Mouse (Mus musculus) lung, adult 2 months (tissue): ENCODE data around the gene Lrig2. TPM values are rescaled to one million over a fixed set of nuclear protein-coding genes. Genes with fewer than 3 reads are reported as not detected.

Experiments
- DNase-seq: peaks from one replicate; pipeline ENCODE4 v3.0.0; 2022
- H3K4me1 ChIP-seq: fragments of 200-500 bp; 2 replicates; pipeline ENCODE4 v1.6.1; 2011; ENCODE audit warnings: low read length; ENCODE audit not compliant: control insufficient read depth, insufficient read depth
- H3K4me3 ChIP-seq: fragments of 200-500 bp; replicated peaks from 2 replicates; pipeline ENCODE3; 2011; ENCODE audit warnings: low read depth, mild to moderate bottlenecking, control low read depth, low read length; ENCODE audit errors: extremely low read depth
- CTCF ChIP-seq: fragments of 200-500 bp; IDR thresholded peaks from 2 replicates; pipeline ENCODE4 v1.5.1; 2011; ENCODE audit warnings: mild to moderate bottlenecking, low read length, control low read depth; ENCODE audit not compliant: insufficient read depth
- POLR2A ChIP-seq: fragments of 200-500 bp; IDR thresholded peaks from 2 replicates; pipeline ENCODE4 v1.6.1; 2011; ENCODE audit warnings: low read depth, mild to moderate bottlenecking, control low read depth, low read length, borderline replicate concordance; ENCODE audit errors: extremely low read depth
- WGBS: fragments of 180-500 bp; shearing (Covaris S2); methylation state at CpG from one replicate; pipeline ENCODE4 v1.1.7; 2018; 5-methylcytosine and 5-hydroxymethylcytosine counted together
- polyA plus RNA-seq: library from polyadenylated mRNA; depleted of rRNA; stranded (reverse); fragments of >200 nt; gene quantifications from 2 replicates; pipeline ENCODE4 v1.2.3, GENCODE M21; 2012; rRNA removed

Gene Lrig2
- polyA plus RNA-seq, 1 experiment = 7.8 TPM

DNA sequence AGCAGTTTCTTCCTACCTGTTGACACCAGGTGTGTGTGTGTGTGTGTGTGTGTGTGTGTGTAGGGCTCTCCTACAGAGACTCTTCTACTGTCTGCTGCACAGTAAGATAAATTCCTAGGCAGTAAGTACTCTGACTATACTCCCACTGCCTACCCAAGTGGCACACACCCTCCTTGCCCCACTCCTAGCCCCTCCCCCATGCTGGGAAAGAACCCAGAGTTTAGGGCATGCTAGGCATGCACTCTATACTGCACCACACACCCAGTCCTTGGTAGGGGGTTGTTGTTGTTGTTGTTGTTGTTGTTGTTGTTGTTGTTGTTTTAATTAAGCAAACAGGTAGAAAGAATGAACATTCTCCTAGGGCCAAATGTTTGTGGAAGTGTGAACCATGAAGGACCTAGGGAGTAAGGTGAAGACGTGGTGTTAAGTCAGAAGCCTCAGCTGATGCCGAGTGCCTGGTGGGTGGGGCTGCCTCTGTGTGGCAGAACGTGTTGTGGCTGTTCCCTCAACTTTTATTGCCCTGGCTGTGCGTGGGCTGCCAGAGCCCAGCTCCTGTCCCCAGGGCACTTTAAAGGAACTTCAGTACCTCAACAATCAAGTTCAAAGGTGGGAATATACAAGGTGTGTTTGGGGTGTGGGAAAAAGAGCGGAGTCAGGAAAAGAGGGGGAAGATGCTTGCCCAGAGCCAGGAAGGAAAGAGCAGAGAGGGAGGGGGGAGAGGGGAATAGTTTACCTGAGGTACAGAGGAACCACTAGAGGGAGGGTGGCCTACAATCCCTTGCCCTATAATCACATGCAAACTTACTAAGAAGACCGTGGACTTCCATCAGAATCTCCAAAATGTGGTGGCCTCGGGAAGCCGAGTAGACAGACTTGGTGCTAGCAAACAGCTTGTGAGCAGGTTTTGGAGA, 152.2 kb downstream of the Lrig2 start:
- Histone ChIP-seq H3K4me1 (peaks cover 4% of the 10 kb centered on the region; the same call in 1 of the 2 replicates), H3K4me3 (no peak overlapping the region)
- peak; percentile 54 for DNase-seq
- 38% methylated on average over 8 of the region's 8 CpGs for WGBS
- TF ChIP-seq POLR2A (no peak), CTCF (no peak)

DNA sequence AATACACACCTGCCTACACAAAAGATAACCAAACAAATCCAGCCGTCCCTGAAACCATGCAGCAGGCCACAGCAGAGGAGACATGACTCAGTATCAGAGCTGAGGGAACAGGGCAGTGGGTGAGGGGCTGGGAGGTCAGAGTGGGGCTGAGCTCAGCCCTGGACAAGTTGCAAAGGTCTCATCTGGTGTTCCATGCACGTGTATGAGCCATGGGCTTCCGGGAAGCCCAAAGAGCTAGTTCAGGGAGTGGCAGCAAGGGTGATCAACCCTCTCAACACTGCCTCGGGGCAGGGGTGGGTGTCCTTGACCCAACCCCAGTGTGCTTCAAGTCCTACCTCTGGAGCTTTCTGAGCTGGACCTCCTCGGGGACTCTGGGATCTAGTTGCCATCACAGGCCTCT, 153.0 kb downstream of the Lrig2 start:
- DNase-seq = no peak
- TF ChIP-seq CTCF (no peak), POLR2A (no peak)
- 62% methylated on average over 5 of the region's 5 CpGs for WGBS
- Histone ChIP-seq H3K4me3 (no peak overlapping the region), H3K4me1 (peaks cover 4% of the 10 kb centered on the region; the same call in 1 of the 2 replicates)

- Histone ChIP-seq H3K4me3 (no peak overlapping the region), H3K4me1 (peaks cover 4% of the 10 kb centered on the region)
- DNase-seq = no peak
- TF ChIP-seq POLR2A (no peak), CTCF (no peak)
- 98% methylated on average over 5 of the region's 5 CpGs for WGBS
These were observed 155.6 kb downstream of the Lrig2 start for GRCm38 (mm10) chr3:104356106-104356505.

DNA sequence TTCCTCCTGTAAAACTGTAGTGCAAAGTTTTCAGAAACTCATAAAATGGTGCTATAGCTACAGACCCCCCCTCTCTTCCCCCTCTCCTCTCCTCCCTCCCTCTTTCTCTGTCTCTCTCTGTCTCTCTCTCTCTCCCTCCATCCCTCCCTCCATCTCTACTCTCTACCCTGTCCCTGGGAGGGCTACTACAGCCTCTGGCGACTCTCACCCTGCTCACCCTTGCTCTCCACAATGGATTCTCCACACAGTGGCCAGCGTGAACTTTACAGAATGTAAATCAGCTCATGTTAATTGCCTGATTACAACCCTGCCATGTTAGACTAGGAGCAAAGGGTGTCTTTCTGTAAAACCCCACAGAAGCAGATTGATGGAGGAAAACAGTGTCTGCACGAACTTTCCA, 157.8 kb downstream of the Lrig2 start:
- DNase-seq = no peak
- 87% methylated on average over 3 of the region's 3 CpGs for WGBS
- Histone ChIP-seq H3K4me3 (no peak overlapping the region), H3K4me1 (peaks cover 2% of the 10 kb centered on the region; the same call in 1 of the 2 replicates)
- TF ChIP-seq POLR2A = no peak
- TF ChIP-seq CTCF = no peak

DNA sequence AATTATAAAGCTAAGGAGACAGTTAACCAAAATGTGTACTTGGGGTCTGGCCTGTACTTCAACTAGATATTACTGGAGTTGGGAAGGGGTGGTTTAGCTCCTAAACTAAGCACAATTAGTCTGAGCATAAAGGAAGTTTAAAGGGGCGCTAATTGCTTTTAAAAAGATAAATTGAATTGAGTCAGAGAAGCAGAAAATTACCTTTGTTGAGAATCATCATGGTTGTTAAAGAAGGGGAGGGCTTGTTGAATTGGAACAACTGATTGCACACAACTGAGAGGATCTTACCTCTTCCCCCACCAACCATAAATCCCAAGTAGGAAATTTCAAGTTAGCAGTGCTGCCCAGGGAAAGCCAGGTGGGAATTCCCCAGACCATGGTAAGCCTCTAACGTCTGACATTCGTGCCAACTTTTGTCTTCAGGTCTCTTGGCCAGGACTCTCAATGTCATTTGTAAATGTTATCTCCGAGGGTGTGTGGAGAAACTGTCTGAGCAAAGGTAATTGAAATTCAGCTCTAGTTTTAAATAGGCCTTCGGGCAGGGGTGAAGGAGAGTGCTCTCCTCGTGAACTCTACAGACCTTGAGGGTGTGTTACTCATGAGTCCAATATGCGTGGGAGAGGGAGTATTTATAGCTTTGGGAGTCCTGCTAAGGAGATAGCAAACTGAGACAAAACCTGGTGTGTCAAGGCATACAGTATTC, 159.2 kb downstream of the Lrig2 start:
- peaks cover 2% of the 10 kb centered on the region; the same call in 1 of the 2 replicates for H3K4me1 ChIP-seq
- TF ChIP-seq POLR2A = no peak
- no peak for TF ChIP-seq CTCF
- DNase-seq = no peak
- no peak overlapping the region for H3K4me3 ChIP-seq
- WGBS = 57% methylated on average over 7 of the region's 7 CpGs

GRCm38 (mm10) chr3:104350253-104350945, 161.3 kb downstream of the Lrig2 start:
- no peak for DNase-seq
- peaks cover 2% of the 10 kb centered on the region; the same call in 1 of the 2 replicates for H3K4me1 ChIP-seq
- WGBS = 59% methylated on average over 2 of the region's 2 CpGs
- TF ChIP-seq CTCF (no peak), POLR2A (no peak)
- H3K4me3 ChIP-seq = no peak overlapping the region

DNA sequence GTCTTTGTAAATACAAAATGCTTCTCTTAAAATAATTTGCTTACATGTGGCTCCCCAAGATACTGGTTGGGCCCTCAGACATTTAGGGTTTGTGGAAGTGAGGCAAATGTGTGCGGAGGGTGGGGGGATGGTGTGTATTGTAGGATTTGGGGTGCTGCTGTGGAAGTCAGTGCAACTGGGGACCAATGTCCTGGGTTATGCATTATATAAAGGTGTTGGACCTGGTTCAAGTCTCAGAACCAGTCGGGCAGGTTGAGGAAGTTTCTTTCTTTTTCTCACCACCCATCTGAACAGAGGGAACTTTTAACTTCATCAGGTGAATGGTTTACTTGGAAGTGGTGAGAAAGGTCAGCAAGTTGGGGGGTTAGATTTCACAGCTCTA, 161.9 kb downstream of the Lrig2 start:
- Histone ChIP-seq H3K4me1 (peaks cover 2% of the 10 kb centered on the region; the same call in 1 of the 2 replicates), H3K4me3 (no peak overlapping the region)
- TF ChIP-seq CTCF (no peak), POLR2A (no peak)
- DNase-seq = peak; percentile 45
- 65% methylated on average over 2 of the region's 2 CpGs for WGBS

DNA sequence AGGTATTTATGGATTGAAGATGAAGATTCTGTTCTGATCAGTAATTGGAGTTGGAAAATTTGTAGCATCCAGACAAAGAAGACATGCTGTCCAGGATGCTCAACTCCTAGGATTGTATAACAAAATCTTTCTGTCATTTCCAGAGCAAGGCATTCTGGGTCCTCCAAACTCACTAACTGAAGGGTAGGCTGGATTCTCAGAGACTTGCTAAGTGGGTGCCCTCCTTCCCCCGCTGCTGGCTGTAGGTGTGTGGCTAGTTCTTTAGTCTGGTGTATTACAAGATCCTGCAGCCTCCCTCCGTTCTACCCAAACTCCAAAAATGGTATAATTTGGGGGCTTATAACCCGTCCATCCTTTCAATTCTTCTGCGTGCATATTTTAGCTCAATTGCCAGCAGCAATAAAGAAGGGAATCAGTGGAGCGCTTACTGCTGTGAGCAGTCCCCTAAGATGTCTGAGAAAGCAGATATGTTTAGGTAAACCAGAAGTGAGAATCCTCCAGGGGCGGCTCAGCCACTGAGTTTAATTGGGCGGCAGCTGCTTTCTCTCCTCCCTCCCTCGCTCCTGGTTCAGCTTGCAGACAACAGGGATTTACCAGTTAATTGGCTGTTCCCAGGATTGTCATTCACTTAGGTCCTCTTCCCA, 162.4 kb downstream of the Lrig2 start:
- DNase-seq = no peak
- TF ChIP-seq CTCF = no peak
- TF ChIP-seq POLR2A = no peak
- no peak overlapping the region for H3K4me3 ChIP-seq
- WGBS = 67% methylated on average over 8 of the region's 8 CpGs
- H3K4me1 ChIP-seq = peaks cover 2% of the 10 kb centered on the region; the same call in 1 of the 2 replicates

Other genes with a start within 250 kb of the Lrig2 start
- 14.5 and 15.7 TPM in 2 replicates for gene Slc16a1, start 126.8 kb upstream of the Lrig2 start, polyA plus RNA-seq